Mouse (Mus musculus) liver, embryonic 12.5 days (tissue): ENCODE data around the gene Prom2. TPM values are rescaled to one million over a fixed set of nuclear protein-coding genes. Genes with fewer than 3 reads are reported as not detected.

Source experiments
- ATAC-seq: fragments of 200-750 bp; cut with Nextera tagmentation; 2 replicates; pipeline ENCODE4 v1.8.0; 2017; ENCODE audit warnings: moderate number of reproducible peaks, mild to moderate bottlenecking, moderate library complexity
- H3K27ac ChIP-seq: fragments of 300-500 bp; sonication (generic); 2 replicates; pipeline ENCODE4 v1.5.1; 2016; ENCODE audit warnings: mild to moderate bottlenecking
- H3K27me3 ChIP-seq: fragments of 300-500 bp; sonication (generic); replicated peaks from 2 replicates; pipeline ENCODE4 v1.6.1; 2016; ENCODE audit warnings: mild to moderate bottlenecking, moderate library complexity
- H3K36me3 ChIP-seq: fragments of 300-500 bp; sonication (generic); 2 replicates; pipeline ENCODE4 v1.6.1; 2016; ENCODE audit warnings: mild to moderate bottlenecking, moderate library complexity
- H3K4me1 ChIP-seq: fragments of 300-500 bp; sonication (generic); 2 replicates; pipeline ENCODE4 v1.6.1; 2016
- H3K4me2 ChIP-seq: fragments of 300-500 bp; sonication (generic); 2 replicates; pipeline ENCODE4 v1.6.1; 2016; ENCODE audit warnings: mild to moderate bottlenecking, moderate library complexity
- H3K4me3 ChIP-seq: fragments of 300-500 bp; sonication (generic); 2 replicates; pipeline ENCODE4 v1.5.1; 2016; ENCODE audit warnings: mild to moderate bottlenecking, moderate library complexity
- H3K9ac ChIP-seq: fragments of 300-500 bp; sonication (generic); 2 replicates; pipeline ENCODE4 v1.6.1; 2016; ENCODE audit warnings: mild to moderate bottlenecking, moderate library complexity
- H3K9me3 ChIP-seq: fragments of 300-500 bp; sonication (generic); replicated peaks from 2 replicates; pipeline ENCODE4 v1.6.1; 2016; ENCODE audit warnings: mild to moderate bottlenecking, moderate library complexity
- WGBS: fragments of 180-500 bp; shearing (Covaris S2); methylation state at CpG from one replicate; pipeline ENCODE4 v1.1.7; 2016; ENCODE audit not compliant: insufficient replicate concordance; 5-methylcytosine and 5-hydroxymethylcytosine counted together
- polyA plus RNA-seq: library from polyadenylated mRNA; unstranded; fragments of >200 nt; fragmentation: Nextera tagmentation; extraction: Ambion mirVana; gene quantifications from 2 replicates; pipeline ENCODE4 v1.2.1, GENCODE M21; 2016

Prom2 gene
- polyA plus RNA-seq, 1 experiment from 2014 or later = not detected

DNA sequence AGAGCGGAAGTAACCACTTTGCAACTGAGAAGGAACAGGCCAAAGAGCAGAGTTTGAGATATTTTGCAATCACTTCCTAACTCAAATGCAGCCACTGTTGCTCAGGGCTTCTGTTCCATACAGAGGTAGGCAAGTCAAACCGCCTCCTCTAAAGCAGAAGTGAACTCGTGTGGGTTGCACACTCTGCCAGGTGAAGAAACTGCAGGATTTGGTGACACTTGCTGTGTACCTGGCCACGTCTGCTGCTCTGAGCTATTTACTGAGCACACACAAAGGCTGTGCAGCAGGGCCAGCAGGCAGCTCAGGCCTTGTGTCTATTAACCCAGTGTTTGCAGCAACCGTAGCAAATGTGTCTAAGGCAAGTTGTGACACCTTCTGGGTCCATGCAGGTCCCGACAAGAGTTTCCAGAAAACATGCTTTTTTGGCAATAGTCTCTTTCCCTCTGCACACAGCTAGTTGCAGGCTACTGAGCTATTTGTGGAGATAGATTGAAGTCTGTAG lies 35.1 kb downstream of the Prom2 start:
- H3K4me2 ChIP-seq = no peak overlapping the region
- peaks cover 35% of the 10 kb centered on the region for H3K27me3 ChIP-seq
- ATAC-seq = no peak
- H3K27ac ChIP-seq = no peak overlapping the region
- 51% methylated on average over 6 of the region's 6 CpGs for WGBS
- no peak overlapping the region for H3K9ac ChIP-seq
- no peak overlapping the region for H3K4me3 ChIP-seq
- H3K4me1 ChIP-seq = no peaks in the 10 kb centered on the region
- H3K36me3 ChIP-seq = no peaks in the 10 kb centered on the region
- H3K9me3 ChIP-seq = no peaks in the 10 kb centered on the region

GRCm38 (mm10) chr2:127505196-127505595 lies 36.1 kb downstream of the Prom2 start:
- Histone ChIP-seq H3K9me3 (no peaks in the 10 kb centered on the region), H3K4me3 (no peak overlapping the region), H3K9ac (no peak overlapping the region), H3K27me3 (peaks cover 36% of the 10 kb centered on the region), H3K27ac (no peak overlapping the region), H3K4me1 (no peaks in the 10 kb centered on the region), H3K36me3 (no peaks in the 10 kb centered on the region), H3K4me2 (no peak overlapping the region)
- no peak for ATAC-seq
- WGBS = 41% methylated on average over 4 of the region's 4 CpGs

- H3K4me3 ChIP-seq = no peak overlapping the region
- ATAC-seq = no peak
- no peak overlapping the region for H3K27ac ChIP-seq
- no peaks in the 10 kb centered on the region for H3K4me1 ChIP-seq
- no peak overlapping the region for H3K4me2 ChIP-seq
- no peak overlapping the region for H3K9ac ChIP-seq
- no peaks in the 10 kb centered on the region for H3K9me3 ChIP-seq
- H3K36me3 ChIP-seq = no peaks in the 10 kb centered on the region
- H3K27me3 ChIP-seq = peaks cover 42% of the 10 kb centered on the region
- 51% methylated on average over 8 of the region's 8 CpGs for WGBS
Observed at GRCm38 (mm10) chr2:127503751-127504549, 37.3 kb downstream of the Prom2 start.

DNA sequence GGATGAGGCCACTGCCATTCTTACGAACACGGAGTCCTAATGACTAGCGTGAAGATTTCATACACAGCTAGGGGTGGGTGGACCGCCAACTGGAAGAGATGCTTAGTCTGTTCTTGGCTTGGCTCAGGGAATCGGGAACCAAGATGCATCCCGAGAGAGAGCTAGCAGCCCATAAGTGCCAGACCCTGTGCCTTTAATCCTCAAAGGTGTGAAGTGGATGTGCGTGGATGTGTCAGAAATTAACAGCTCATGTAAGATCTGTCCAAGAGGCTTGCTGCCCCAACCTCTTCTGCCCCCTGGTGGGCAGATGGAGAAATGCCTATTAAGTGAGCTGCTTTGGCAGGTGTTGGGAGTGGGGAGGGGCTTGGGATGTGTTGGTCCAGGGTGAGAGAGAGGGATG lies 40.2 kb downstream of the Prom2 start:
- H3K4me2 ChIP-seq = no peak overlapping the region
- H3K9me3 ChIP-seq = no peaks in the 10 kb centered on the region
- no peaks in the 10 kb centered on the region for H3K4me1 ChIP-seq
- peaks cover 34% of the 10 kb centered on the region for H3K27me3 ChIP-seq
- no peak overlapping the region for H3K27ac ChIP-seq
- no peaks in the 10 kb centered on the region for H3K36me3 ChIP-seq
- no peak overlapping the region for H3K4me3 ChIP-seq
- H3K9ac ChIP-seq = no peak overlapping the region
- WGBS = 41% methylated on average over 7 of the region's 7 CpGs
- no peak for ATAC-seq

GRCm38 (mm10) chr2:127498750-127499149 lies 42.5 kb downstream of the Prom2 start:
- peaks cover 26% of the 10 kb centered on the region for H3K27me3 ChIP-seq
- ATAC-seq = no peak
- H3K9me3 ChIP-seq = no peaks in the 10 kb centered on the region
- 62% methylated on average over 8 of the region's 8 CpGs for WGBS
- H3K27ac ChIP-seq = no peak overlapping the region
- H3K4me3 ChIP-seq = no peak overlapping the region
- no peak overlapping the region for H3K9ac ChIP-seq
- H3K36me3 ChIP-seq = no peaks in the 10 kb centered on the region
- H3K4me2 ChIP-seq = no peak overlapping the region
- H3K4me1 ChIP-seq = no peaks in the 10 kb centered on the region

- 61% methylated on average over 1 of the region's 1 CpGs for WGBS
- Histone ChIP-seq H3K4me3 (no peak overlapping the region), H3K9me3 (no peaks in the 10 kb centered on the region), H3K36me3 (no peaks in the 10 kb centered on the region), H3K9ac (no peak overlapping the region), H3K27me3 (peaks cover 20% of the 10 kb centered on the region), H3K27ac (no peak overlapping the region), H3K4me1 (no peaks in the 10 kb centered on the region), H3K4me2 (no peak overlapping the region)
- no peak for ATAC-seq
Observed at GRCm38 (mm10) chr2:127496321-127496720, 44.9 kb downstream of the Prom2 start.

- Histone ChIP-seq H3K9me3 (no peaks in the 10 kb centered on the region), H3K27me3 (peaks cover 71% of the 10 kb centered on the region), H3K36me3 (no peaks in the 10 kb centered on the region), H3K4me3 (no peak overlapping the region), H3K27ac (no peak overlapping the region), H3K9ac (no peak overlapping the region), H3K4me1 (0 out of 2 replicates have a peak, but pooled peaks cover 15% of the 10 kb centered on the region), H3K4me2 (peak overlapping the region; percentile 50)
- 9% methylated on average over 19 of the region's 19 CpGs for WGBS
- ATAC-seq = peak; percentile 53
Observed at GRCm38 (mm10) chr2:127484476-127485170, 56.6 kb downstream of the Prom2 start.

DNA sequence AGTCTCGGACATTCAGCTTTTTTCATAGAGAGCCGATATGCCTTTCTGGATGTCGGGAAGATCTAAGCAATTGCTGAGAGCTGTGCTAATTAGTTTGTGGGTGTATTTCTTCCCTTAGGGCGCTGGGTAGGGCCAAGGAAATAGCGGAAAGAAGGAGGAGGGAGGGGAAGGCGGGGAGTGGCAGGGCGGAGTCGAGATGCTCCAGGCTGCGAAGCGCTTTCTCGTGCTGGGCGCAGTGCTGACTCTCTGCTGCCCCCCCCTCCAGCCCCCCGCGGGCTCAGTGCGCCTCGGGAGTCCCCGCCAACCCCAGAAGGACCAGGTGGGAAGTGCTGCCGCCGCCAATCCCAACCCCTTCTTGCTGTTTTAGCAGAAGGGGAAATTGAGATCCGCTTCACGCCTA lies 58.3 kb downstream of the Prom2 start:
- Histone ChIP-seq H3K27me3 (peaks cover 87% of the 10 kb centered on the region), H3K27ac (no peak overlapping the region), H3K4me1 (0 out of 2 replicates have a peak, but pooled peaks cover 15% of the 10 kb centered on the region), H3K4me3 (peak overlapping the region; percentile 41), H3K4me2 (peak overlapping the region; percentile 64), H3K9ac (no peak overlapping the region), H3K9me3 (no peaks in the 10 kb centered on the region), H3K36me3 (no peaks in the 10 kb centered on the region)
- no peak for ATAC-seq
- 4% methylated on average over 21 of the region's 21 CpGs for WGBS

DNA sequence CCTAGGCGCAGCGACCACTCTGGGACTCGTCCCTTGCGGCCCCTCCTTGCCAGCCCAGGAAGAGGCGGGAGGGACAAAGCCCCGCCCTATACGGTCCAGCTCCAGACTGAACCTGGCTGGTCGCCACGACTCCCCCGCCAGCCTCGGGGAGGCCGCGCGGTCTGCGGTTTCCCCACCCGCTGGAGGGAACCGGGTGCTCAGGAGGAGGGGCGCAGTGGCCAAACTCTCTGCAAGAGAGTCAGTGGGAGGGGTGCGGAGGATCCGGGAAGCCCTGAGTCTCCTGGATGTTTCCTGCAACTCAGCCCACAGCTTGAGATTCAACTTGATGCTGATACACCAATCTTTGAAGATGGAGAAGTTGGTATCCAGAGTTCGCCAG lies 58.7 kb downstream of the Prom2 start:
- H3K4me3 ChIP-seq = peak overlapping the region; percentile 41
- no peak overlapping the region for H3K9ac ChIP-seq
- no peaks in the 10 kb centered on the region for H3K36me3 ChIP-seq
- H3K27ac ChIP-seq = no peak overlapping the region
- peak overlapping the region; percentile 64 for H3K4me2 ChIP-seq
- H3K27me3 ChIP-seq = peaks cover 89% of the 10 kb centered on the region
- 0 out of 2 replicates have a peak, but pooled peaks cover 15% of the 10 kb centered on the region for H3K4me1 ChIP-seq
- no peaks in the 10 kb centered on the region for H3K9me3 ChIP-seq
- 0% methylated on average over 21 of the region's 21 CpGs for WGBS
- ATAC-seq = peak; percentile 50

- peak overlapping the region; percentile 64 for H3K4me2 ChIP-seq
- no peaks in the 10 kb centered on the region for H3K9me3 ChIP-seq
- under 1% methylated on average over 58 of the region's 59 CpGs for WGBS
- H3K4me3 ChIP-seq = peak overlapping the region; percentile 41
- H3K27ac ChIP-seq = no peak overlapping the region
- no peaks in the 10 kb centered on the region for H3K36me3 ChIP-seq
- no peak; the same call in 1 of the 2 replicates for ATAC-seq
- 0 out of 2 replicates have a peak, but pooled peaks cover 15% of the 10 kb centered on the region for H3K4me1 ChIP-seq
- no peak overlapping the region for H3K9ac ChIP-seq
- peaks cover 89% of the 10 kb centered on the region for H3K27me3 ChIP-seq
Observed at GRCm38 (mm10) chr2:127481841-127482532, 59.3 kb downstream of the Prom2 start.

- 0 out of 2 replicates have a peak, but pooled peaks cover 13% of the 10 kb centered on the region for H3K4me1 ChIP-seq
- peaks cover 69% of the 10 kb centered on the region for H3K27me3 ChIP-seq
- no peaks in the 10 kb centered on the region for H3K9me3 ChIP-seq
Observed at GRCm38 (mm10) chr2:127479763-127480162, 61.5 kb downstream of the Prom2 start.

More at GRCm38 (mm10) chr2:127479763-127480162, 61.5 kb downstream of the Prom2 start:
- WGBS = 59% methylated on average over 10 of the region's 10 CpGs
- H3K9ac ChIP-seq = no peak overlapping the region
- H3K36me3 ChIP-seq = no peaks in the 10 kb centered on the region
- H3K4me3 ChIP-seq = no peak overlapping the region
- H3K27ac ChIP-seq = no peak overlapping the region
- H3K4me2 ChIP-seq = no peak overlapping the region
- no peak for ATAC-seq
